Mouse (Mus musculus) thymus, adult 2 months (tissue): ENCODE measurements at regions not wholly inside any gene's neighbourhood (a gene's known extent, or its start where the extent isn't known, plus 50 kb on each side); places are given as distances from the start of the nearest gene placed in this dataset.

Experiments
- CTCF ChIP-seq: fragments of 200-500 bp; IDR thresholded peaks from 2 replicates; pipeline ENCODE4 v1.5.1; 2012; ENCODE audit warnings: mild to moderate bottlenecking, control low read depth, low read length, moderate library complexity, borderline replicate concordance; ENCODE audit not compliant: control insufficient read depth, poor library complexity, insufficient read depth; ENCODE audit errors: extremely low read depth
- POLR2A ChIP-seq: fragments of 200-500 bp; IDR thresholded peaks from 2 replicates; pipeline ENCODE4 v1.6.1; 2012; ENCODE audit warnings: mild to moderate bottlenecking, low read length, control low read depth, moderate library complexity; ENCODE audit not compliant: control insufficient read depth, poor library complexity, insufficient read depth; ENCODE audit errors: extremely low read depth

GRCm38 (mm10) chr12:12669931-12670330 lies 271.8 kb downstream of the Mycn start:
- TF ChIP-seq CTCF = no peak
- no peak for TF ChIP-seq POLR2A
